Mouse (Mus musculus) testis, adult 2 months (tissue): ENCODE results near the gene Ccm2l. TPM values are rescaled to one million over a fixed set of nuclear protein-coding genes. Genes with fewer than 3 reads are reported as not detected.

ENCODE experiments used
- H3K27ac ChIP-seq: fragments of 200-500 bp; 2 replicates; pipeline ENCODE4 v1.5.1; 2012; ENCODE audit warnings: low read depth, low read length; ENCODE audit not compliant: control insufficient read depth, insufficient read depth
- H3K27me3 ChIP-seq: fragments of 200-500 bp; 2 replicates; pipeline ENCODE4 v1.6.1; 2012; ENCODE audit warnings: mild to moderate bottlenecking, low read length, moderate library complexity; ENCODE audit not compliant: control insufficient read depth, insufficient read depth
- H3K36me3 ChIP-seq: fragments of 200-500 bp; 2 replicates; pipeline ENCODE4 v1.6.1; 2012; ENCODE audit warnings: mild to moderate bottlenecking, low read length; ENCODE audit not compliant: control insufficient read depth, insufficient read depth
- H3K4me1 ChIP-seq: fragments of 200-500 bp; 2 replicates; pipeline ENCODE4 v1.6.1; 2012; ENCODE audit warnings: low read length; ENCODE audit not compliant: control insufficient read depth, insufficient read depth
- H3K4me3 ChIP-seq: fragments of 200-500 bp; 2 replicates; pipeline ENCODE4 v1.5.1; 2012; ENCODE audit warnings: low read depth, mild to moderate bottlenecking, low read length, moderate library complexity, mixed read lengths; ENCODE audit not compliant: control insufficient read depth
- CTCF ChIP-seq: fragments of 200-500 bp; IDR thresholded peaks from 2 replicates; pipeline ENCODE4 v1.5.1; 2012; ENCODE audit warnings: low read depth, mild to moderate bottlenecking, inconsistent platforms, low read length, moderate library complexity; ENCODE audit not compliant: control insufficient read depth, insufficient read depth, insufficient replicate concordance
- POLR2A ChIP-seq: fragments of 200-500 bp; IDR thresholded peaks from 2 replicates; pipeline ENCODE4 v1.6.1; 2012; ENCODE audit warnings: low read depth, mild to moderate bottlenecking, inconsistent platforms, low read length, moderate library complexity; ENCODE audit not compliant: control insufficient read depth
- polyA plus RNA-seq: library from polyadenylated mRNA; depleted of rRNA; stranded (reverse); fragments of >200 nt; gene quantifications from 2 replicates; pipeline ENCODE4 v1.2.3, GENCODE M21; 2012

Ccm2l gene
- polyA plus RNA-seq, 1 experiment, result 1.4 TPM

GRCm38 (mm10) chr2:153055270-153055920, 10.4 kb upstream of the Ccm2l start:
- H3K27me3 ChIP-seq, result no peaks in the 10 kb centered on the region

GRCm38 (mm10) chr2:153058365-153058764, 7.4 kb upstream of the Ccm2l start:
- no peak overlapping the region for H3K4me3 ChIP-seq
- H3K36me3 ChIP-seq, result no peaks in the 10 kb centered on the region
- no peak for TF ChIP-seq POLR2A
- no peak for TF ChIP-seq CTCF
- H3K27ac ChIP-seq, result no peak overlapping the region
- H3K4me1 ChIP-seq, result peaks cover 3% of the 10 kb centered on the region
- H3K27me3 ChIP-seq, result no peaks in the 10 kb centered on the region

More at GRCm38 (mm10) chr2:153055270-153055920, 10.4 kb upstream of the Ccm2l start:
- Histone ChIP-seq H3K27ac (no peak overlapping the region), H3K36me3 (no peaks in the 10 kb centered on the region), H3K4me3 (no peak overlapping the region), H3K4me1 (peaks cover 6% of the 10 kb centered on the region)
- TF ChIP-seq POLR2A (no peak), CTCF (0 out of 2 replicates have a peak, but pooled peaks have one; percentile 8)

GRCm38 (mm10) chr2:153060216-153060615, 5.5 kb upstream of the Ccm2l start:
- Histone ChIP-seq H3K4me3 (peak overlapping the region; percentile 20), H3K27ac (no peak overlapping the region), H3K27me3 (no peaks in the 10 kb centered on the region), H3K4me1 (peaks cover 4% of the 10 kb centered on the region), H3K36me3 (no peaks in the 10 kb centered on the region)
- TF ChIP-seq CTCF (no peak), POLR2A (no peak)

DNA sequence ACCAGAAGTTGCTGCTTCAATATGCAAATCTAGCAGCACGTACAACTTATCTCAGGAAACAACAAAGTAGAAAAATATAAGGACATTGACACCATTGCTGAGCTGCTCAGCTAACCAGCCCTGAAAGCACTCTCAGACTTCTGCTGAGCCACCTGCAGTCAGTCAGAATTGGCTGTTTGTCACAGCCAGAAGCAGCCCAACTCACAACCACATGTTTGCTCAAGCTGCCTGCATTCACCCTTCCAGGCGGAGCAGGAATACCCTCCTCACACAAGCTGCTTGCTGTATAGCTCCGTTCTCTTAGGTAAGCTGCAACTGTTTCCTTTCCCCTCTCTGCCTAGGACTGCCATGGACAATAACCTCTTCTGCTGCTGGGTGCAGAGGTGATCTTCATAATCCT, 2.4 kb upstream of the Ccm2l start:
- TF ChIP-seq POLR2A, result no peak
- TF ChIP-seq CTCF, result no peak
- H3K4me3 ChIP-seq, result no peak overlapping the region
- H3K27ac ChIP-seq, result no peak overlapping the region
- H3K36me3 ChIP-seq, result no peaks in the 10 kb centered on the region
- peaks cover 15% of the 10 kb centered on the region for H3K4me1 ChIP-seq
- no peaks in the 10 kb centered on the region for H3K27me3 ChIP-seq

DNA sequence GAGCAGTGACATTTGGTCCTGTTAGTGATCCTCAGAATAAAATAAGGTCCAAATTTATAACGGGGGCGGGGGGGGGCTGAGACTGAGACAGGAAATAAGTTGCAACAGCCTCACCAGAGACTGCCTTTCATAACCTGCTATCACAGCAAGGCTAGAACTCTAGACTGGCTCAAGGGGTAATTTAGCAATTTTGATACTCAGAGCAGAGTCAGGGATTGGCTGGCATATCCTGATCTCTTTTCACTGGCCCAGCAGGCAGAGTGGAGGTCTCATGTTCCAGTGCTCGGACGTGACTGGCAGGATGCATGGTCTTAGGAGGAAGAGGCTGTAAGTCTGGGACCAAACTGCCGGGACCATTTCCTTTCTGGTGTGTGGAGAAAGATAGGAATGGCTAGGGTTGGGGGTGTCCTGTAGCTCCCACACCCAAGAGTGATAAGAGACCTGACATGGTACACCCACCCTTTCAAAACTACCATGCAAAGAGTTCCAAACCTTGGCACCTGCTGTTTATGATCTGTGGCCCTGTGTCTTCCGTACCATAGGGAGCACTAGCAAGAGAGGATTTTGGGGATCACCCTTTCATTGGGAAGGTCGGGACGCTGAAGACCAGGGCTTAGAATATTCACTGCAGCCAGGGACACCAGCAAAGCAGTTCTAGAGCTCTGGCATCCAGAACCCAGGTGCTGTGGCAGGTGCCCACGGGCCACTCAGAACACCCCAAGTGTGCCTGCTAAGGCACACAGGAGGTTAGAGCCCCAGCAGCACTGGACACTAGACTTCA, 1.4 kb upstream of the Ccm2l start:
- Histone ChIP-seq H3K36me3 (no peaks in the 10 kb centered on the region), H3K27me3 (no peaks in the 10 kb centered on the region), H3K4me1 (peaks cover 15% of the 10 kb centered on the region), H3K27ac (no peak overlapping the region), H3K4me3 (no peak overlapping the region)
- TF ChIP-seq CTCF (no peak), POLR2A (no peak)

GRCm38 (mm10) chr2:153066991-153067390, 1.2 kb downstream of the Ccm2l start:
- Histone ChIP-seq H3K4me1 (peaks cover 22% of the 10 kb centered on the region), H3K27ac (no peak overlapping the region), H3K36me3 (no peaks in the 10 kb centered on the region), H3K4me3 (no peak overlapping the region), H3K27me3 (no peaks in the 10 kb centered on the region)
- TF ChIP-seq POLR2A (no peak), CTCF (no peak)

DNA sequence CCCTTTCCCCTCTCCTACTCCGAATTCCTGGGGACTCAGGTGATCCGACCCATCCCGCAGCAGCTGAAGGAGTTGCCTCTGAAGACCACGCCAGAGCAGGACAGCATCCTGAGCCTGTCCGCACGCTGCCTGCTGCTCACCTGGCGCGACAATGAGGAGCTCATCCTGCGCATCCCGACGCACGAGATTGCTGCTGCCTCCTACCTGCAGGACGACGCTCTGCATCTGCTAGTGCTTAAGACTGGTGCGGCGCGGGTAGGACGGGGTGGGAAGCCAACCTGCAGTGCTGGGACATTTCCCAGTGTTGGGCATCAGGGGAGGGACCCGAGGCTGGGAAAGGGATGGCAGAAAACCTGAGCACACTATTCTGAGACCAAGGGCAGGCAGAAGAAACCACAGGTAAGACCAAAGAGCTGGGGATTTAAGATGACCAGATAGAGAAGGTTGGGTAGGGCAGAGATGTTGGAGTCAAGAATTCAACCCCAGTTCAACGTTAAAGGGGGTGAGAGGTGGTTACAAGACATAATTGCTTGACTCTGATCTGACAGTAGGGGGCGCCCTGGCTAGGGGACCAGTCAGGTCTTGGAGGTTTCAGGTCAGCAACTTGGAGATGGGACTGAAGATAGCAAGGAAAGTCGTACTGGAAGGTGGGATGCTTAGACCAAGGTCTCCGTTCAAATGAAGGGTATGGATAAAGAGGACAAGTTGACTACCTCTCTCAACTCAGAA, 5.2 kb downstream of the Ccm2l start:
- no peak overlapping the region for H3K27ac ChIP-seq
- H3K27me3 ChIP-seq, result no peaks in the 10 kb centered on the region
- peak overlapping the region; percentile 19; the same call in 1 of the 2 replicates for H3K4me3 ChIP-seq
- H3K4me1 ChIP-seq, result peaks cover 25% of the 10 kb centered on the region
- no peaks in the 10 kb centered on the region for H3K36me3 ChIP-seq
- peak; percentile 70; the same call in 1 of the 2 replicates for TF ChIP-seq CTCF
- no peak for TF ChIP-seq POLR2A
